Mouse (Mus musculus) lung, embryonic 14.5 days (tissue): ENCODE data around the gene Mrpl38. TPM values are rescaled to one million over a fixed set of nuclear protein-coding genes. Genes with fewer than 3 reads are reported as not detected.

Experiments used
- ATAC-seq: fragments of 200-750 bp; cut with Nextera tagmentation; 2 replicates; pipeline ENCODE4 v1.8.0; 2017; ENCODE audit warnings: mild to moderate bottlenecking, moderate TSS enrichment, moderate library complexity; ENCODE audit not compliant: insufficient read depth
- DNase-seq: peaks from one replicate; pipeline ENCODE4 v3.0.0-alpha.2; 2015
- H3K27ac ChIP-seq: fragments of 300-500 bp; sonication (generic); 2 replicates; pipeline ENCODE4 v1.5.1; 2014; ENCODE audit warnings: low read depth, mild to moderate bottlenecking, moderate library complexity
- H3K27me3 ChIP-seq: fragments of 300-500 bp; sonication (generic); 2 replicates; pipeline ENCODE4 v1.6.1; 2014; ENCODE audit warnings: low read length, control low read depth; ENCODE audit not compliant: insufficient read depth
- H3K36me3 ChIP-seq: fragments of 300-500 bp; sonication (generic); 2 replicates; pipeline ENCODE4 v1.6.1; 2014; ENCODE audit warnings: control low read depth; ENCODE audit not compliant: insufficient read depth
- H3K4me1 ChIP-seq: fragments of 300-500 bp; sonication (generic); 2 replicates; pipeline ENCODE4 v1.6.1; 2014; ENCODE audit warnings: antibody characterized with exemption, control low read depth; ENCODE audit not compliant: insufficient read depth
- H3K4me2 ChIP-seq: fragments of 300-500 bp; sonication (generic); 2 replicates; pipeline ENCODE4 v1.6.1; 2014; ENCODE audit warnings: mild to moderate bottlenecking
- H3K4me3 ChIP-seq: fragments of 300-500 bp; sonication (generic); 2 replicates; pipeline ENCODE4 v1.5.1; 2014; ENCODE audit warnings: low read depth, low read length
- H3K9ac ChIP-seq: fragments of 300-500 bp; sonication (generic); 2 replicates; pipeline ENCODE4 v1.6.1; 2014
- H3K9me3 ChIP-seq: fragments of 300-500 bp; sonication (generic); 2 replicates; pipeline ENCODE4 v1.6.1; 2016; ENCODE audit warnings: low read depth, low read length, control low read depth
- CTCF ChIP-seq: IDR thresholded peaks from 2 replicates; pipeline ENCODE4 v1.5.1; 2016; ENCODE audit warnings: antibody characterized with exemption, low read depth
- WGBS: fragments of 180-500 bp; shearing (Covaris S2); extraction: QIAGEN DNeasy Blood & Tissue Kit; methylation state at CpG from one replicate; pipeline ENCODE4 v1.1.7; 2014; 5-methylcytosine and 5-hydroxymethylcytosine counted together
- polyA plus RNA-seq: library from polyadenylated mRNA; unstranded; fragments of >200 nt; fragmentation: Nextera tagmentation; extraction: Ambion mirVana; gene quantifications from 2 replicates; pipeline ENCODE4 v1.2.1, GENCODE M21; 2014

The Mrpl38 gene
- polyA plus RNA-seq, 1 experiment from 2014 or later: 91.9 TPM

DNA sequence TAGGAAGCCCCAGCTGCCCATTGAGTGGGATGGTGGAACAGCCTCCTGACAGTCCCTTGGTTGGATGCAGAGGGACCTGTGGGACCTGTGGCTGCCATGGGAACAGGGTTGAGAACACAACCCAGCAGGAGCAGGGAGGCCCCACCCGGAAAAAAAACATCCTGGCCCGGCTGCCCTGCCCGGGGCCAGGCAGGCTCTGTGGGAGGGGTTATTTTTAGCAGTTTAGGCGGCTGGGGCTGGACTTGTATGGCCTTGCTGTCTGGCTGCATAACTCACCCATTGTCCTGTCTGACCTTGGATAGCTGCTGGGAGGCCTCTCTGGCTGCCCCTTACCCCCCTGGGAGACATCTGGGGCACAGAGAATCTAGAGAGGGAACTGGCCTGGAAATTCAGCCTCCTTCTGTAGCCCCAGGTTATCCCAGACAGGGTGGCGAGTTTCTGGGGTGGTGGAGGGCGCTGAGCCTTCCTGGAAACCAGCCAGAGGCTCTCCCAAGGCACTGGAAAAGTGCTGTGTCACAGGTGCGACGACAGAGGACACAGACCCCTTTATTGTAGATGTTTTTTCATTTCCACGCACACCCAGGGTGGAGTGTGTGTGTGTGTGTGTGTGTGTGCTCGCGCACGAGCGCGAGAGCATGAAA lies 34.5 kb downstream of the Mrpl38 start:
- Histone ChIP-seq H3K4me1 (peaks cover 49% of the 10 kb centered on the region), H3K36me3 (no peaks in the 10 kb centered on the region), H3K27ac (peak overlapping the region; percentile 68), H3K27me3 (peaks cover 26% of the 10 kb centered on the region), H3K9me3 (no peaks in the 10 kb centered on the region), H3K4me3 (no peak overlapping the region), H3K4me2 (0 out of 2 replicates have a peak overlapping the region, but pooled peaks have one; percentile 5), H3K9ac (no peak overlapping the region)
- ATAC-seq (peak; percentile 44; the same call in 1 of the 2 replicates), DNase-seq (peak; percentile 70)
- TF ChIP-seq CTCF: no peak
- 37% methylated on average over 14 of the region's 14 CpGs for WGBS

DNA sequence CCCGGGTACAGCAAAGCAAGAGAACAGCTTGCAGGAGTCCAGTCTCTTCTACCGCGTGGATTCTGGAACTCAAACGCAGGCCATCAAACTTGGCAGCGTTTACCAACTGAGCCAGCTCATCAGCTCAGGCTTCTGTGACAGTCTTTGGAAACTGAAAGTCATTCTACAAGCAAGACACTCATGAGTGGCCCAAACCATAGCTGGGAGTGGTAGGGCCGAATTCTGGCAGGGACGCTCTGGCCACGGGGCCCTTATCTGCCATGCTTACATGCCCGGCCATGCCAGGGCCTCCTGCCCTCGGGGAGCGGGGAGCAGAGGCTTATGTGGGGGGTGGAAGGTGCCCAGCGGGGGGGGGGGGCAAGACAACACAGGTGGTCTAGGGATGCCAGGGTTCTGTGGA lies 35.1 kb downstream of the Mrpl38 start:
- ATAC-seq (no peak), DNase-seq (no peak)
- 69% methylated on average over 12 of the region's 12 CpGs for WGBS
- no peak overlapping the region for H3K9ac ChIP-seq
- H3K36me3 ChIP-seq: no peaks in the 10 kb centered on the region
- peaks cover 20% of the 10 kb centered on the region for H3K27me3 ChIP-seq
- H3K27ac ChIP-seq: peak overlapping the region; percentile 68
- no peak overlapping the region for H3K4me2 ChIP-seq
- no peak for TF ChIP-seq CTCF
- H3K9me3 ChIP-seq: no peaks in the 10 kb centered on the region
- H3K4me1 ChIP-seq: peaks cover 49% of the 10 kb centered on the region
- H3K4me3 ChIP-seq: no peak overlapping the region

GRCm38 (mm10) chr11:116102472-116102871 lies 36.2 kb downstream of the Mrpl38 start:
- no peak for TF ChIP-seq CTCF
- ATAC-seq: no peak
- no peak for DNase-seq
- peaks cover 9% of the 10 kb centered on the region for H3K27me3 ChIP-seq
- peak overlapping the region; percentile 42; the same call in 1 of the 2 replicates for H3K9ac ChIP-seq
- no peak overlapping the region for H3K4me3 ChIP-seq
- H3K27ac ChIP-seq: peak overlapping the region; percentile 91
- peak overlapping the region; percentile 32; the same call in 1 of the 2 replicates for H3K4me2 ChIP-seq
- no peaks in the 10 kb centered on the region for H3K9me3 ChIP-seq
- no peaks in the 10 kb centered on the region for H3K36me3 ChIP-seq
- 44% methylated on average over 3 of the region's 4 CpGs for WGBS
- peaks cover 42% of the 10 kb centered on the region for H3K4me1 ChIP-seq

DNA sequence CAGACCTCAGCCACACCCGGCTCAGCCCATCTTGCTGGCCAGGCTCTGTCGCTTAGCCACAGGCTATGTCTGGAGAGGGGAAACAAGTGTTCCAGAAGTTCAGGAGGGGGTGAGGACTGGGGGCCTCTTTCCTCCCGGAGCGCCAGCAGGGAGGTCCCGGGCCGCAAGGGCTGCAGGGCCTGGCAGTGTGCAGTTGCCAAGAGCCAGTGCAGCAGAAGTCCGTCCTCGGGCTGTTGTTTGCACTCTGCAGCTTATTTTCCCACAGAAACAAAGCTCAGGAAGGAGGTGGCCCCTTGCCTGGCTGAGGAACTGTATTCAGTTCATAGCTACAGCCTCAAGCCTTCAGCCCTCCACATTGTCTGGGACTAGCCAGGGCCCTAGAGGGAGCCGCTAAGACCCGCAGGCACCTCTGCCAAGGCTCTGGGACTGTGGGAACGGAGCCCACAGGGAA lies 36.7 kb downstream of the Mrpl38 start:
- H3K36me3 ChIP-seq: no peaks in the 10 kb centered on the region

DNA sequence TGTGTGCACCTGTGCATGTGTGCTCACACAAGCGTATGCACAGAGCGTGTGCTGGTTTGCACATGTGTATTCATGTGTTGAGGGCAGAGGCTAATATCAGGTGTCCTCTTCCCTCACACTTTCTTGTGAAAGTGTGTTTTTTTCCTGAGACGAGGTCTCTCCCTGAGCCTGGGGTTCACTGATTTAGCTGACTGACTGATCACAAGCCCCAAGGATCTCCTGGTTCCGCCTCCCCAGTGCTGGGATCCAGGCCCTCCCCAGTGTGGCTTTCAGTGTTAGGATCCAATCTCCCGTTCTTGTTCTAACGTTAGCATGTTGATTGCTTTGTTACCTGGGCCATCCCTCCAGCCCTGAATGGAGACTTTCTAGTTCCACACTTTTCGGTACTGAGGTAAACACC lies 37.8 kb downstream of the Mrpl38 start:
- 76% methylated on average over 7 of the region's 7 CpGs for WGBS
- TF ChIP-seq CTCF: no peak
- no peak overlapping the region for H3K4me3 ChIP-seq
- H3K27ac ChIP-seq: peak overlapping the region; percentile 91; the same call in 1 of the 2 replicates
- H3K9ac ChIP-seq: no peak overlapping the region
- no peaks in the 10 kb centered on the region for H3K36me3 ChIP-seq
- H3K4me1 ChIP-seq: peaks cover 30% of the 10 kb centered on the region
- H3K9me3 ChIP-seq: no peaks in the 10 kb centered on the region
- H3K4me2 ChIP-seq: no peak overlapping the region
- ATAC-seq (no peak), DNase-seq (no peak)
- H3K27me3 ChIP-seq: no peaks in the 10 kb centered on the region

More for the DNA sequence above, 36.7 kb downstream of the Mrpl38 start:
- Histone ChIP-seq H3K4me1 (peaks cover 41% of the 10 kb centered on the region), H3K9me3 (no peaks in the 10 kb centered on the region), H3K9ac (peak overlapping the region; percentile 42; the same call in 1 of the 2 replicates), H3K27me3 (peaks cover 4% of the 10 kb centered on the region), H3K4me3 (no peak overlapping the region), H3K27ac (peak overlapping the region; percentile 91), H3K4me2 (peak overlapping the region; percentile 32; the same call in 1 of the 2 replicates)
- DNase-seq (peak; percentile 67), ATAC-seq (peak; percentile 45)
- WGBS: 30% methylated on average over 11 of the region's 11 CpGs
- TF ChIP-seq CTCF: no peak

DNA sequence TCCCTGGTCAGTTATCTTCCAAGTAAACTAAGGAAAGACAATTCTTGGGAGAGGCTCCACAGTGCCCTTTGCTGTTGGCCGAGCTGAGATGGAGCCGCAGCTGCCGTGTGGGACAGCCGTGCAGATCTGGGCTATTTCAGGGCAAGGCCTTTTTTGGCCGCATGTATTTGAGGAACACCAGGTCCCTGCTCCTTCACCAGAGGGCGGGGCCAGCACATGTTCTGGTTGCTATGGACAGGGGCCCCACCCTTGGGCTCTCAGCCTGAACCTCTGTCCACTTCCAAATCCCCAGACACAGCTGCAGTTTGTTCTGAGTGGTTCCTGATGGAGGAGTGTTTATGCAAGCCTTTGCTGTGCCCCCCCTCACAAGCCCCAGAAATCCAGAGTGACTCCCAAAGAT lies 38.3 kb downstream of the Mrpl38 start:
- ATAC-seq: no peak
- TF ChIP-seq CTCF: no peak
- Histone ChIP-seq H3K27me3 (no peaks in the 10 kb centered on the region), H3K9me3 (no peaks in the 10 kb centered on the region), H3K4me2 (no peak overlapping the region), H3K4me1 (peaks cover 29% of the 10 kb centered on the region), H3K36me3 (no peaks in the 10 kb centered on the region), H3K9ac (no peak overlapping the region), H3K27ac (peak overlapping the region; percentile 12; the same call in 1 of the 2 replicates), H3K4me3 (no peak overlapping the region)
- DNase-seq: no peak
- WGBS: 56% methylated on average over 6 of the region's 6 CpGs

DNA sequence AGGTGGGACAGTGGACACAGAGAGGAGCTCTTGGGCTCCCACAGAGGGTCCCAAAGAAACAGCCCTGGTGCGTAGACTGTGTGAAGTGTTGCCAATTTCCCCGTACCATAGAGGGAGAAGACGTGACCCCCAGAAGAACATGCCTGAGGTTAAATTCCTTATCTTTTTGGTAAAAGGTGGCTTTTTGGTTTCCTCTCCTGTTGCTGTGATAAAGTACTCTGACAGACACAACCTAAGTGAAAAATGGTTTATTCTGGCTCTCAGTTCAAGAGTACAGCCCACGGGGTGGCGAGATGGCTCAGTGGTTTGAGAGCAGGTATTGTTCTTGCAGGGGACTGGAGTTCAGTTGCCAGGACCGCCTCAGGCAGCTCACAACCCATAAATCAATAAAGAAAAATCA lies 39.2 kb downstream of the Mrpl38 start:
- WGBS: 87% methylated on average over 6 of the region's 6 CpGs
- DNase-seq (no peak), ATAC-seq (no peak)
- no peak for TF ChIP-seq CTCF
- Histone ChIP-seq H3K27me3 (no peaks in the 10 kb centered on the region), H3K4me1 (peaks cover 27% of the 10 kb centered on the region), H3K4me3 (no peak overlapping the region), H3K9ac (no peak overlapping the region), H3K36me3 (no peaks in the 10 kb centered on the region), H3K4me2 (no peak overlapping the region), H3K9me3 (no peaks in the 10 kb centered on the region), H3K27ac (peak overlapping the region; percentile 46; the same call in 1 of the 2 replicates)
